Mouse (Mus musculus): ENCODE measurements around the gene Gm5678. TPM values are rescaled to one million over a fixed set of nuclear protein-coding genes. Genes with fewer than 3 reads are reported as not detected.
"Not testable (repeated sequence)": the region's sequence is repeated elsewhere in the genome, so short reads cannot be mapped to it uniquely, and the experiment has no call there.

Gene Gm5678
- polyA plus RNA-seq, 1 experiment = not detected

DNA sequence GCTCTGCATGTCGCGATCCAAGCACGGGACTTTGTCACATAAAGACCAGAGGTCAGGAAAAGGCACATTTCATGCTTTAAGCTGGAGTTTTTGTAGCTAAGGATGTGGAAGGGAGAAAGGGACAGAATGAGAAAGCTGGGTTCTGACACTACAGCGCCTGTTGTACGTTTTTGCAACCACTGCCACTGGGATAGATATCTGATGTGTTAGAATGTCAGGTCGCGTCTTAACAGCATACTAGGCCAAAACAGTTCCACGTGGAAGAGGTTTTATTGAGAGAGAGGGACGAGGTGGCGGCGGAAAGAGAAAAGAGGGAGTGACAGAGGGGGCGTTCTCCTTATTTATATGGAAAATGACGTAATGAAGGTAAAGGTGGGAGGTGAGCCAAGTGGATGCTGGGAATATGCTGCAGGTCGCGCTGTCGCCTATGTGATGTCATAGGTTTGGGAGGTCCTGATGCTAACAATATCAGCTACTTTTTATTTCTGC is 23.4 kb upstream of the Gm5678 start:
- no peak for TF ChIP-seq CTCF (IDR thresholded peaks at IDR 0.05; ENCODE audit: insufficient read depth, low read depth, low read length)
- TF ChIP-seq POLR2A (IDR thresholded peaks at IDR 0.05; ENCODE audit: insufficient read depth, low read depth, low read length) = no peak
- Histone ChIP-seq H3K4me3 (ENCODE audit: insufficient read depth, low read depth, low read length) (peak overlapping the region; percentile 76), H3K4me1 (ENCODE audit: control insufficient read depth, insufficient read depth, low read length) (peaks cover 9% of the 10 kb centered on the region; the same call in 1 of the 2 replicates), H3K27ac (ENCODE audit: insufficient read depth, low read depth, low read length) (peak overlapping the region; percentile 90; the same call in 1 of the 2 replicates)
- WGBS = 4% methylated on average over 16 of the region's 16 CpGs

- Histone ChIP-seq H3K4me1 (ENCODE audit: control insufficient read depth, insufficient read depth, low read length) (peaks cover 9% of the 10 kb centered on the region; the same call in 1 of the 2 replicates), H3K27ac (ENCODE audit: insufficient read depth, low read depth, low read length) (0 out of 2 replicates have a peak within 1 kb of the TSS, but pooled peaks have one; percentile 90), H3K4me3 (ENCODE audit: insufficient read depth, low read depth, low read length) (peak within 1 kb of the TSS; percentile 32)
- 72% methylated on average over 4 of the region's 4 CpGs for WGBS
- TF ChIP-seq CTCF (IDR thresholded peaks at IDR 0.05; ENCODE audit: insufficient read depth, low read depth, low read length) (no peak), POLR2A (IDR thresholded peaks at IDR 0.05; ENCODE audit: insufficient read depth, low read depth, low read length) (no peak)
Observed at GRCm38 (mm10) chr16:93605553-93605952, 22.3 kb upstream of the Gm5678 start, which contains the start of gene Cbr1. TSS of gene Cbr1 (plus strand) at chr16:93605853.

- peaks cover 9% of the 10 kb centered on the region; the same call in 1 of the 2 replicates for H3K4me1 ChIP-seq (ENCODE audit: control insufficient read depth, insufficient read depth, low read length)
Observed at GRCm38 (mm10) chr16:93606146-93606545, 21.8 kb upstream of the Gm5678 start.

DNA sequence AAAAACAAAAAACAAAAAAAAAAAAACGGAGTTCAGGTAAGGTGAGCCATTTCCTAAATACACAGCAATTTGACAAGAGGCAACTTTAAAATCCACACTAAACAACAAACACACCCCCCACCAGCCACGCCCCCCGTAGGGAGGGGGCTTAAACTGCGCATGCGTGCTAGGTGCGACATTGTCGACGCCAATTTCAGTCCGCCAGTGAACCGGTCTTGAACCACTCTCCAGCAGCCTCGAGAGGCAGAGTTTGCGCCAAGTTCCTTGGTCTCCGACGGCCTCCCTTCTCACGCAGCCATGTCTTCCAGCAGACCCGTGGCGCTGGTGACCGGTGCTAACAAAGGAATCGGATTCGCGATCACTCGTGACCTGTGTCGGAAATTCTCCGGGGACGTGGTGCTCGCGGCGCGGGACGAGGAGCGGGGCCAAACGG is 20.2 kb upstream of the Gm5678 start:
- WGBS = under 1% methylated on average over 32 of the region's 32 CpGs
- Histone ChIP-seq H3K4me3 (ENCODE audit: insufficient read depth, low read depth, low read length) (peak overlapping the region; percentile 80), H3K4me1 (ENCODE audit: control insufficient read depth, insufficient read depth, low read length) (peaks cover 6% of the 10 kb centered on the region; the same call in 1 of the 2 replicates), H3K27ac (ENCODE audit: insufficient read depth, low read depth, low read length) (no peak overlapping the region)
- TF ChIP-seq CTCF (IDR thresholded peaks at IDR 0.05; ENCODE audit: insufficient read depth, low read depth, low read length) (peak; percentile 31; the same call in 1 of the 2 replicates), POLR2A (IDR thresholded peaks at IDR 0.05; ENCODE audit: insufficient read depth, low read depth, low read length) (peak; percentile 72)

More at GRCm38 (mm10) chr16:93606146-93606545, 21.8 kb upstream of the Gm5678 start:
- TF ChIP-seq CTCF (IDR thresholded peaks at IDR 0.05; ENCODE audit: insufficient read depth, low read depth, low read length) = no peak
- no peak for TF ChIP-seq POLR2A (IDR thresholded peaks at IDR 0.05; ENCODE audit: insufficient read depth, low read depth, low read length)
- no peak overlapping the region for H3K4me3 ChIP-seq (ENCODE audit: insufficient read depth, low read depth, low read length)
- 95% methylated on average over 7 of the region's 7 CpGs for WGBS
- H3K27ac ChIP-seq (ENCODE audit: insufficient read depth, low read depth, low read length) = no peak overlapping the region

DNA sequence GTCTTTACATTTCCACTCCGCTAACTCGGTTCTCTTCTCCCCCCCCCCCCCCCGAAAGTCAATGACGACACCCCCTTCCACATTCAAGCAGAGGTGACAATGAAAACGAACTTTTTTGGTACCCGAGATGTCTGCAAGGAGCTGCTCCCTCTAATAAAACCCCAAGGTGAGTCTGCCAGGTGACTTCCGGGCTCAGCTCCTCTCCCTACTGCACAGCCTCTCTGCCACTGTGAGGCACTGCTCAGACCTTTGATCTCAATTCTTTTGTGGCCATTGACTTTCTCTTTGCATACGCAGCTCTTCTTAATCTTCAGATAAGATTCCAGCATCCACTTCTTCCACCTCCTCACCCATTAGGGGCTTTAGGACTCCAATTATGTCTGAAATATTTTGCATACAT is 19.2 kb upstream of the Gm5678 start:
- WGBS = 64% methylated on average over 8 of the region's 8 CpGs
- peaks cover 4% of the 10 kb centered on the region; the same call in 1 of the 2 replicates for H3K4me1 ChIP-seq (ENCODE audit: control insufficient read depth, insufficient read depth, low read length)
- TF ChIP-seq CTCF (IDR thresholded peaks at IDR 0.05; ENCODE audit: insufficient read depth, low read depth, low read length) (no peak), POLR2A (IDR thresholded peaks at IDR 0.05; ENCODE audit: insufficient read depth, low read depth, low read length) (no peak)
- H3K27ac ChIP-seq (ENCODE audit: insufficient read depth, low read depth, low read length) = no peak overlapping the region
- H3K4me3 ChIP-seq (ENCODE audit: insufficient read depth, low read depth, low read length) = no peak overlapping the region

GRCm38 (mm10) chr16:93609796-93610195 is 18.1 kb upstream of the Gm5678 start:
- Histone ChIP-seq H3K4me3 (ENCODE audit: insufficient read depth, low read depth, low read length) (no peak overlapping the region), H3K27ac (ENCODE audit: insufficient read depth, low read depth, low read length) (no peak overlapping the region), H3K4me1 (ENCODE audit: control insufficient read depth, insufficient read depth, low read length) (peaks cover 4% of the 10 kb centered on the region; the same call in 1 of the 2 replicates)
- WGBS = 95% methylated on average over 4 of the region's 4 CpGs
- no peak for TF ChIP-seq POLR2A (IDR thresholded peaks at IDR 0.05; ENCODE audit: insufficient read depth, low read depth, low read length)
- TF ChIP-seq CTCF (IDR thresholded peaks at IDR 0.05; ENCODE audit: insufficient read depth, low read depth, low read length) = no peak

DNA sequence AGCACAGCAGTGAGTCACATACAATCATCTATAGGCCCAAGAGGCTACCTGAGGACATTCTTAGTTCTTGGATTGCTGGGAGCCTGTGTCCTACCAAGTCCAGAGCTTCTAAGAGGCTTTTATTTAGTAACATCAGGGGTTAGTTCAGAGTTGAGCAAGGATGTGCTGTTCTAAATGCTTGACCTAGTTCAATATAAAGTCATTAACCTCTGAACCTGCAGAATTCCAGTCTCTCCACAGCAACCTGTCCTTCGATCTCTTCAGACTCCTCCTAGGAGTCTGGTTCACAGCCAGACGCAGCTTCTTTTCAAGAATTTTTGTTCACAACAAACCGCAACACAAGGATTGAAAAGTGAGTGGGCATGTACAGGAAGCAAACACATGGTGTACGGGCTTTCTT is 16.9 kb upstream of the Gm5678 start:
- Histone ChIP-seq H3K4me1 (ENCODE audit: control insufficient read depth, insufficient read depth, low read length) (peaks cover 4% of the 10 kb centered on the region; the same call in 1 of the 2 replicates), H3K27ac (ENCODE audit: insufficient read depth, low read depth, low read length) (no peak overlapping the region), H3K4me3 (ENCODE audit: insufficient read depth, low read depth, low read length) (no peak overlapping the region)
- TF ChIP-seq CTCF (IDR thresholded peaks at IDR 0.05; ENCODE audit: insufficient read depth, low read depth, low read length) = no peak
- TF ChIP-seq POLR2A (IDR thresholded peaks at IDR 0.05; ENCODE audit: insufficient read depth, low read depth, low read length) = no peak
- 96% methylated on average over 4 of the region's 4 CpGs for WGBS

DNA sequence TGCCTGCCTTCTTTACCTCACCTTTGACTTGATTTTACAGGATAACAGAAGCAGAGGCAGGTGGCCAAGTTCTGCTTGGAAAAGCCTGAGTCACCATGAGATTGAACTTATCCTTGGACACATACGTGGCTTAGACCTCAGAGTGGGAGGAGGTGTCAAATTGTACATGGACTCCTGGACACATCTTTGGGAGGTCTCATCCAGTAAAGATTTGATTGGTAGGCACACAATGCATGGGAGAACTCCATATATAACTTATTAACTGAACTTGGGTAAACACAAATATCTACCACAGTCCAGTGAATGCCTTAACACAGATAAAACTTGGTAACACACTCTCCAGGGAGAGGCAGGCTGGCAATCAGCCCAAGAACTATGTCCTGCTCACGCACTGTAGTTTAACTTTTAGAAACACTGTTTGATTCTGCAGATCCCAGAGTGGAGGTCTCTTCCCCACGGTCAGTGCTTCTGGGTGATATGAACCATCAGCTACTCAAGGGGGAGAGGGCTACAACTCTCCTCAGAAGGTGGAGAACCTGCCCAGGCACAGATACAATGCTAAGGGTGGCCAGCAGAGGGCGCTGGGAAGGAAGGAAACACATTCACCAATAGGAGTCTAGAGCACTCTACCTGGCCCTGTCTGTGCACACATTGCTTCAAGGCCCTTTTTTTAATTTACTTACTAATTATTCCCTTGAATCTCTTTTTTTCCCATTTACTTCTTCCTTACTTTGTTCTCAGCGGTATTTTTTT is 12.6 kb upstream of the Gm5678 start:
- no peaks in the 10 kb centered on the region for H3K4me1 ChIP-seq (ENCODE audit: control insufficient read depth, insufficient read depth, low read length)
- no peak overlapping the region for H3K27ac ChIP-seq (ENCODE audit: insufficient read depth, low read depth, low read length)
- 42% methylated on average over 5 of the region's 5 CpGs for WGBS
- TF ChIP-seq CTCF (IDR thresholded peaks at IDR 0.05; ENCODE audit: insufficient read depth, low read depth, low read length) = no peak
- no peak for TF ChIP-seq POLR2A (IDR thresholded peaks at IDR 0.05; ENCODE audit: insufficient read depth, low read depth, low read length)
- H3K4me3 ChIP-seq (ENCODE audit: insufficient read depth, low read depth, low read length) = no peak overlapping the region

DNA sequence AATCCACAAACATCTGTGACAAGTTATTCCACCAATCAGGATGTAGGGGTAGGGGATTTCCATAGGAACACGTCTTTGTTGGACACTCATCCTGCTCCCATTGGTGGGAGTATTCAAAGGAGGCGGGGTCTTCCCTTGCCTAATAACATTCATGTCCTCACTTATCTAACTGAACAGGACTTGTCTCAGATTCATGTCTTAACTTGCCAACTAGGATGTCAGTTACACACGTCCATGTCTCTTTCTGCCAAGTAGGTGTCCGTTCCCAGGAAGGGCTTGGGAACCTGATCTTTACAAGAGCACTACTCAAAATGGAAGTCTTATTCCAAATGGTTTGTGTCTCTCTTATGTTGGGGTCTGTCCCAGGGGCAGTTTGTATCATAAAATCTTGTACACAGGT is 4.1 kb upstream of the Gm5678 start:
- not testable (repeated sequence) for H3K27ac ChIP-seq (ENCODE audit: insufficient read depth, low read depth, low read length); H3K4me3 ChIP-seq (ENCODE audit: insufficient read depth, low read depth, low read length); H3K4me1 ChIP-seq (ENCODE audit: control insufficient read depth, insufficient read depth, low read length)
- WGBS = 89% methylated on average over 4 of the region's 4 CpGs
